Mouse (Mus musculus) myocyte (in vitro differentiated cells): ENCODE measurements around the gene Negr1. TPM values are rescaled to one million over a fixed set of nuclear protein-coding genes. Genes with fewer than 3 reads are reported as not detected.

Source experiments
- H3K27me3 ChIP-seq: one replicate; pipeline ENCODE4 v1.6.1; 2011; ENCODE audit not compliant: control insufficient read depth, insufficient read depth, insufficient read length
- H3K36me3 ChIP-seq: one replicate; pipeline ENCODE4 v1.6.1; 2011; ENCODE audit not compliant: control insufficient read depth, insufficient read depth
- H3K4me2 ChIP-seq: one replicate; pipeline ENCODE4 v1.6.1; 2011; ENCODE audit warnings: low read depth, control low read depth
- H3K4me3 ChIP-seq: one replicate; pipeline ENCODE4 v1.5.1; 2011; ENCODE audit warnings: mild to moderate bottlenecking, control low read depth, moderate library complexity
- H3K79me2 ChIP-seq: one replicate; pipeline ENCODE4 v1.6.1; 2011; ENCODE audit not compliant: control insufficient read depth, insufficient read depth
- H3ac ChIP-seq: one replicate; pipeline ENCODE4 v1.6.1; 2011; ENCODE audit not compliant: control insufficient read depth, insufficient read length
- CEBPB ChIP-seq: IDR thresholded peaks from 2 replicates; pipeline ENCODE4 v1.6.1; 2011; ENCODE audit warnings: mild to moderate bottlenecking, moderate library complexity; ENCODE audit not compliant: poor library complexity, insufficient read depth, severe bottlenecking
- E2F4 ChIP-seq: IDR thresholded peaks from one replicate; pipeline ENCODE4 v1.6.1; 2011; ENCODE audit warnings: mild to moderate bottlenecking, control low read depth, moderate library complexity; ENCODE audit not compliant: insufficient read depth
- MAX ChIP-seq: IDR thresholded peaks from one replicate; pipeline ENCODE4 v1.6.1; 2011; ENCODE audit warnings: low read depth, mild to moderate bottlenecking, control low read depth
- MYOD1 ChIP-seq, 3 experiments: IDR thresholded peaks; one replicate each; pipeline ENCODE4 v1.6.1; 2011; ENCODE audit warnings: control low read depth in 2 of 3, low read depth in 2 of 3, mild to moderate bottlenecking in 2 of 3, moderate library complexity in 1 of 3; ENCODE audit not compliant: insufficient read length in 2 of 3, control insufficient read depth in 1 of 3
- MYOG ChIP-seq, 3 experiments: IDR thresholded peaks; one replicate each; pipeline ENCODE4 v1.6.1; 2011; ENCODE audit warnings: control low read depth in 2 of 3, low read depth in 2 of 3, mild to moderate bottlenecking in 2 of 3; ENCODE audit not compliant: insufficient read length in 2 of 3, control insufficient read depth in 1 of 3, insufficient read depth in 1 of 3
- POLR2A ChIP-seq: IDR thresholded peaks from one replicate; pipeline ENCODE4 v1.6.1; 2011; ENCODE audit warnings: low read depth, mild to moderate bottlenecking, control low read depth, moderate library complexity; ENCODE audit not compliant: insufficient read length
- POLR2AphosphoS2 ChIP-seq: IDR thresholded peaks from one replicate; pipeline ENCODE4 v1.6.1; 2011; ENCODE audit warnings: low read depth, control low read depth; ENCODE audit not compliant: insufficient read length
- REST ChIP-seq: IDR thresholded peaks from one replicate; pipeline ENCODE4 v1.6.1; 2011; ENCODE audit warnings: mild to moderate bottlenecking, control low read depth, moderate library complexity; ENCODE audit not compliant: insufficient read depth, insufficient read length
- SRF ChIP-seq: IDR thresholded peaks from one replicate; pipeline ENCODE4 v1.6.1; 2011; ENCODE audit warnings: low read depth; ENCODE audit not compliant: control insufficient read depth, insufficient read length
- TCF12 ChIP-seq: IDR thresholded peaks from one replicate; pipeline ENCODE4 v1.6.1; 2011; ENCODE audit warnings: mild to moderate bottlenecking, control low read depth; ENCODE audit not compliant: poor library complexity, insufficient read depth, severe bottlenecking
- TCF3 ChIP-seq: IDR thresholded peaks from one replicate; pipeline ENCODE4 v1.6.1; 2011; ENCODE audit warnings: low read depth, control low read depth; ENCODE audit not compliant: insufficient read length
- USF1 ChIP-seq: IDR thresholded peaks from one replicate; pipeline ENCODE4 v1.6.1; 2011; ENCODE audit warnings: low read depth, mild to moderate bottlenecking, control low read depth, moderate library complexity
- polyA plus RNA-seq: library from polyadenylated mRNA; unstranded; fragments of >200 nt; fragmentation: generic; extraction: Trizol; gene quantifications from one replicate; pipeline ENCODE4 v1.2.1, GENCODE M21; 2012; ENCODE audit warnings: missing spikeins

The Negr1 gene
- polyA plus RNA-seq, 1 experiment, result 0.01 TPM

DNA sequence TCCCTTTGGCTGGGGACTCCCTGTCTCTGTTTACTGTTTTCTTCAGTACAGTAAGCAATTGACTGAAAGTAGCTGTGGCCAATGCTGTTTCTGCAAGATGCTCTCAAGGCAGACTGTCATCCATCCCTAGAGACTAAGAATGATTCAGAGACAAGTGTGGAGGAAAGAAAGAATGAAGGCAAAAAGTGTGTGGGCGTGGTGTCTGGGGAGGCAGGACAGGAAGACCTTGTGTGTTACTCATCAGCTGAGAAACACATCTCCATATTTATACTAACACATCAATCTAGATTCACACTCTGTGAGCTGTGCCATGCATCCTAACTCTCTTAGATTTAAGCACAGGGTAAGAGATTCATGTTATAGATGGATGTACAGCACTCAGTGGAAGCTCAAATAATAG lies 431.2 kb downstream of the Negr1 start:
- no peak overlapping the region for H3ac ChIP-seq
- no peak overlapping the region for H3K4me2 ChIP-seq
- no peaks in the 10 kb centered on the region for H3K79me2 ChIP-seq
- TF ChIP-seq SRF (no peak), POLR2A (no peak), TCF3 (no peak), MYOG (IDR thresholded peaks at IDR 0.05; ENCODE audit: control insufficient read depth in 1 of 3, insufficient read depth in 1 of 3, insufficient read length in 2 of 3, low read depth in 2 of 3) (no peak), MYOD1 (IDR thresholded peaks at IDR 0.05; ENCODE audit: control insufficient read depth in 1 of 3, insufficient read length in 2 of 3, low read depth in 2 of 3) (no peak), TCF12 (no peak), E2F4 (no peak), USF1 (no peak), MAX (no peak), REST (no peak), POLR2AphosphoS2 (no peak), CEBPB (no peak)
- H3K36me3 ChIP-seq, result no peaks in the 10 kb centered on the region
- H3K4me3 ChIP-seq, result no peak overlapping the region
- no peaks in the 10 kb centered on the region for H3K27me3 ChIP-seq

DNA sequence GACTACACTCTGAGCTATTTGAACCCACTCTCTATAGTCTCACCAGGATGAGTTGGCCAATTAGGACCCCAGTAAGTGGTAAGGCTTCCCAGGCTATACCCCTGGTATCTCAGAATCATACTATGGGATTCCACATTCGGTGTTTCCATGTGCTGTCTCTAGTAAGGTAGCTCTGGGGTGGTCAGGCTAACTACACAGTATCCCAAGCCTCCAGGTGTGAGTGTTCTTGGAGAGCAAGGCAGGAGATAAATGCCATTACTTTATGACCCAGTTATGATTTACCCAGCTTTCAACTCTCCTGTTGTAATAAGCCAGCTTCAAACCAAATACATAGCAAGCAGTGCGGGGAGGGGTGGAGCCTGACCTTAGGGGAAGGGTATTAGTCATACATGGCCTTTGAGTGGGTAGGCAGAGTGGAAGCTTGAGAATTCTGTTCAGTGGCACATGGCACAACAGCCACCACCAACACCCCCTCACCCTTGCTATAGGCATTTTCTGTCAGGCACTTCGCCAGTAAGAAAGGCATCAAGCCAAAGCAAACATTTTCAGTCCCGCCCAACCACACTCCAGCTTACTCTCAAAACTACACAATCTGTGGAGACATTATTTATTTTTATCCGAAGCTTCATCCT lies 437.7 kb downstream of the Negr1 start:
- H3K4me3 ChIP-seq, result no peak overlapping the region
- TF ChIP-seq POLR2AphosphoS2 (no peak), SRF (no peak), MAX (no peak), POLR2A (no peak), CEBPB (no peak), MYOG (IDR thresholded peaks at IDR 0.05; ENCODE audit: control insufficient read depth in 1 of 3, insufficient read depth in 1 of 3, insufficient read length in 2 of 3, low read depth in 2 of 3) (no peak), TCF3 (no peak), USF1 (no peak), REST (no peak), MYOD1 (IDR thresholded peaks at IDR 0.05; ENCODE audit: control insufficient read depth in 1 of 3, insufficient read length in 2 of 3, low read depth in 2 of 3) (no peak), E2F4 (no peak), TCF12 (no peak)
- no peaks in the 10 kb centered on the region for H3K79me2 ChIP-seq
- no peak overlapping the region for H3ac ChIP-seq
- H3K4me2 ChIP-seq, result no peak overlapping the region
- no peaks in the 10 kb centered on the region for H3K27me3 ChIP-seq
- H3K36me3 ChIP-seq, result no peaks in the 10 kb centered on the region

DNA sequence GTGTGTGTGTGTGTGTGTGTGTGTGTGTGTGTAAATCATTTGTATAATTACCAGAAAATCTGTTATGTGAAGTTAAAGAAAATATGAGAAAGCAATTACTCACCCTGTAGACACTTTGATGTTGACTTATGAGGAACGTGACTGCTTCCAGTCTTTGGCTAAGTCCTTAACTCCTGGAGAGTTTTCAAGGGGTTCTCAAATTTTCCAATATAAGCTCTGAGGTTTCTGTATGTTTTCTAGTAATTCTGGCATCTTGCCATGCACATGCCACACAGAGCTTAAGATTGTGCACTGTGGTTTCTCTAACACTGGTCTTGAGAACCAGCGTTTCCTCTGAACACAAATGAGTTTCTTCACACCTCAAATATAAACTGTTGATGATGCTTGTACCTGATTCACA lies 460.0 kb downstream of the Negr1 start:
- no peaks in the 10 kb centered on the region for H3K79me2 ChIP-seq
- TF ChIP-seq MYOG (IDR thresholded peaks at IDR 0.05; ENCODE audit: control insufficient read depth in 1 of 3, insufficient read depth in 1 of 3, insufficient read length in 2 of 3, low read depth in 2 of 3) (no peak), E2F4 (no peak), TCF3 (no peak), USF1 (no peak), MAX (no peak), TCF12 (no peak), CEBPB (no peak), SRF (no peak), REST (no peak), POLR2AphosphoS2 (no peak), MYOD1 (IDR thresholded peaks at IDR 0.05; ENCODE audit: control insufficient read depth in 1 of 3, insufficient read length in 2 of 3, low read depth in 2 of 3) (no peak), POLR2A (no peak)
- no peak overlapping the region for H3K4me2 ChIP-seq
- no peaks in the 10 kb centered on the region for H3K36me3 ChIP-seq
- no peak overlapping the region for H3K4me3 ChIP-seq
- no peaks in the 10 kb centered on the region for H3K27me3 ChIP-seq
- H3ac ChIP-seq, result no peak overlapping the region

DNA sequence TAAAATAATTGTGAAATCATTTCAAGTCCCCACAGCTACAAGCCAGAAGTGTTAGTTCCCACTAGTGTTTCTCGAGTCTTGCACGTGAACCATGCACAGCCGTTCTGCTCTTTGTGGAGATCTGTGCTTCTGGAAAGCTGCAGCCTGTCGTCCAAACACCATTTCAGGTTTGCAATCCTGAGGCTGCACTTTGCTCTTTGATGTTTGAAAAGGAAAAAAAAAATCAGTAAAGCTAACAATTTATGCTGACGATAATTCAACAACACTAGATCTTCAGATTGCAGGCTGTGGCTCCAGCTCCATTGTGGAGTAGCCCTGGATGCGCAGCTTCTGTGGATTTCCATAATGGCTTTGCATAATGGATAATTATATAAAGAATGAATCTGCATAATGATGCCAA lies 463.0 kb downstream of the Negr1 start:
- Histone ChIP-seq H3K4me2 (no peak overlapping the region), H3K36me3 (no peaks in the 10 kb centered on the region), H3ac (no peak overlapping the region), H3K4me3 (no peak overlapping the region), H3K79me2 (no peaks in the 10 kb centered on the region), H3K27me3 (no peaks in the 10 kb centered on the region)
- TF ChIP-seq TCF3 (no peak), MAX (no peak), POLR2AphosphoS2 (no peak), E2F4 (no peak), MYOD1 (IDR thresholded peaks at IDR 0.05; ENCODE audit: control insufficient read depth in 1 of 3, insufficient read length in 2 of 3, low read depth in 2 of 3) (no peak), REST (no peak), TCF12 (no peak), POLR2A (no peak), MYOG (IDR thresholded peaks at IDR 0.05; ENCODE audit: control insufficient read depth in 1 of 3, insufficient read depth in 1 of 3, insufficient read length in 2 of 3, low read depth in 2 of 3) (no peak), USF1 (no peak), CEBPB (no peak), SRF (no peak)
